Mouse (Mus musculus) stomach, embryonic 15.5 days (tissue): ENCODE data around the gene Rcor1. TPM values are rescaled to one million over a fixed set of nuclear protein-coding genes. Genes with fewer than 3 reads are reported as not detected.

Experiments
- ATAC-seq: fragments of 200-750 bp; cut with Nextera tagmentation; 2 replicates; pipeline ENCODE4 v1.8.0; 2017; ENCODE audit warnings: low read depth, moderate number of reproducible peaks, moderate TSS enrichment; ENCODE audit not compliant: insufficient read depth, low FRiP score
- H3K27ac ChIP-seq: fragments of 300-500 bp; sonication (generic); 2 replicates; pipeline ENCODE4 v1.5.1; 2015; ENCODE audit warnings: mild to moderate bottlenecking, inconsistent platforms
- H3K27me3 ChIP-seq: fragments of 300-500 bp; sonication (generic); replicated peaks from 2 replicates; pipeline ENCODE4 v1.6.1; 2015; ENCODE audit warnings: inconsistent platforms
- H3K36me3 ChIP-seq: fragments of 300-500 bp; sonication (generic); 2 replicates; pipeline ENCODE4 v1.6.1; 2015; ENCODE audit warnings: inconsistent platforms
- H3K4me1 ChIP-seq: fragments of 300-500 bp; sonication (generic); 2 replicates; pipeline ENCODE4 v1.6.1; 2015; ENCODE audit warnings: inconsistent platforms
- H3K4me2 ChIP-seq: fragments of 300-500 bp; sonication (generic); 2 replicates; pipeline ENCODE4 v1.6.1; 2015; ENCODE audit warnings: mild to moderate bottlenecking, inconsistent platforms
- H3K4me3 ChIP-seq: fragments of 300-500 bp; sonication (generic); replicated peaks from 2 replicates; pipeline ENCODE4 v1.5.1; 2015; ENCODE audit warnings: inconsistent platforms
- H3K9ac ChIP-seq: fragments of 300-500 bp; sonication (generic); 2 replicates; pipeline ENCODE4 v1.6.1; 2015; ENCODE audit warnings: inconsistent platforms
- H3K9me3 ChIP-seq: fragments of 300-500 bp; sonication (generic); 2 replicates; pipeline ENCODE4 v1.6.1; 2016; ENCODE audit warnings: inconsistent platforms
- WGBS: fragments of 180-500 bp; shearing (Covaris S2); methylation state at CpG from one replicate; pipeline ENCODE4 v1.1.7; 2015; 5-methylcytosine and 5-hydroxymethylcytosine counted together
- polyA plus RNA-seq: library from polyadenylated mRNA; unstranded; fragments of >200 nt; fragmentation: Nextera tagmentation; extraction: Ambion mirVana; gene quantifications from 2 replicates; pipeline ENCODE4 v1.2.1, GENCODE M21; 2015

Gene Rcor1
- polyA plus RNA-seq, 1 experiment from 2014 or later: 12.3 TPM

DNA sequence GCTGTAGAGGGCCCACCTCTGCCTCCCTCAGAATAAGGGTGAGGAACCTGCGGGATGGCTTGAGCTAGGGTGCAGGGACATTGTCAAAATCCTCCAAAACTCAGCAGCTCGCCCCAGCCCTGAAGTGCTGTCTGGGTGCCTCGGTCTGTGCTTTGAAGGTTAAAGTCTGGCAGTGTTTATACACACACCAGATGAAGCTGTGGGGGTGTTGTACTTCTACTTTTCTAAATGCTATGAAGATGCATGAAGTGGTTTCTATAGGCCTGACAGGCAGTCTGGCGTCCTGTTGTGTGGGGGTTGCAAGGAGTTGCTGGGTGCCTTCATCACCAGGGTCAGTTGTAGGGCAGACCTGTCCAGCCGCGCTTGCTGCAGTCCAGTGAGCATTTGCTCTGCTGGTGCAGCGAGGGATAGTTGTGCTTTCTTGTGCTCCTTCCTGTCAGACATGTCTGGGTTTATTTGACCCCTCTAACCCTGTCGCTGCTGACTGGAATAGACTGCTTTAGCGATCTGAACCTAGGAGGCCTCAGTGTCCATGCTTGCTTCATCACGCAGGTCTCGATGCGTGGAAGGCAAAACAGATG, 37.3 kb downstream of the Rcor1 start:
- no peak overlapping the region for H3K27ac ChIP-seq
- no peaks in the 10 kb centered on the region for H3K9me3 ChIP-seq
- H3K4me1 ChIP-seq: 0 out of 2 replicates have a peak, but pooled peaks cover 6% of the 10 kb centered on the region
- H3K9ac ChIP-seq: no peak overlapping the region
- no peaks in the 10 kb centered on the region for H3K27me3 ChIP-seq
- ATAC-seq: no peak
- H3K4me3 ChIP-seq: no peak overlapping the region
- H3K36me3 ChIP-seq: 0 out of 2 replicates have a peak, but pooled peaks cover 4% of the 10 kb centered on the region
- 42% methylated on average over 12 of the region's 12 CpGs for WGBS
- no peak overlapping the region for H3K4me2 ChIP-seq

DNA sequence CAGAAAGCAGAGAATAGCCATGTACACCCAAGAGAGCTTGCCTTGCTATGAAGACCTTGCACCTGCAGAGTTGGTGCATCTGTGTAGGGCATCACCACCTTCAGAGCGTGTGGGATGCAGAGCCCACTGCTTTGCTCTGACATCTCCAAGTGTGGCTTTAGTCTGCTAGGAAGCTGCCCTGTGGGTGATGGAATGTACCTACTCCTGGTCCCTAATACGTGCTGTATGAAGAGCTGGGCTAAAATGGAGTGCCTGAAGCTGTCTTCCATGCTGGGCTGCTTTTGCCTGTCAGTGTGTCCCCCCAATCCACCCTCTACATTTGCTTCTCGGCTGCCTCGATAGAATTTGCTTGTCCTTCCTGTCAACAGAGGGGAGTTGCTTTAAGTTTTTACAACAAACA, 46.4 kb downstream of the Rcor1 start:
- Histone ChIP-seq H3K4me1 (0 out of 2 replicates have a peak, but pooled peaks cover 4% of the 10 kb centered on the region), H3K4me2 (no peak overlapping the region), H3K27ac (no peak overlapping the region), H3K9me3 (no peaks in the 10 kb centered on the region), H3K27me3 (no peaks in the 10 kb centered on the region), H3K9ac (no peak overlapping the region), H3K36me3 (no peaks in the 10 kb centered on the region), H3K4me3 (no peak overlapping the region)
- no peak for ATAC-seq
- WGBS: 79% methylated on average over 4 of the region's 4 CpGs

DNA sequence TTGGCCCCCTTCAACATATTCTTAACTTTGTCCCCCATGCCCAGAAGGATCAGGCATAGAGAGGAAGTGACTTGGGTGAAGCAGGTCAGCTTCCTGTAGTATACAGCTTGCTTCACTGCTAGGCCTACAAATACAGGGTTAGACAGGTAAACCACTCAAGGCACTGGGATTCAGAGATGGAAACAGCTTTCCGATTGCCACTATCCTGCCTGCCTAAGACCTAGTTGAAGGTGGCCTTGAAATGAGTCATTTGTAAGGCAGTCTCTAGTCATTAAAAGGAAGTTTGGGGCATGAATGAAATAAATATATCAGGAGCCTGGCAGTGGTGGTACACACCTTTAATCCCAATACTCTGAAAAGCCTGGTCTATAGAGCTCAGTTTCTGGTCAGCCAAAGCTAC, 47.9 kb downstream of the Rcor1 start:
- no peak overlapping the region for H3K27ac ChIP-seq
- ATAC-seq: no peak
- no peaks in the 10 kb centered on the region for H3K9me3 ChIP-seq
- H3K27me3 ChIP-seq: no peaks in the 10 kb centered on the region
- H3K4me1 ChIP-seq: 0 out of 2 replicates have a peak, but pooled peaks cover 4% of the 10 kb centered on the region
- 88% methylated on average over 1 of the region's 1 CpGs for WGBS
- H3K36me3 ChIP-seq: no peaks in the 10 kb centered on the region
- no peak overlapping the region for H3K4me2 ChIP-seq
- H3K9ac ChIP-seq: no peak overlapping the region
- H3K4me3 ChIP-seq: no peak overlapping the region

DNA sequence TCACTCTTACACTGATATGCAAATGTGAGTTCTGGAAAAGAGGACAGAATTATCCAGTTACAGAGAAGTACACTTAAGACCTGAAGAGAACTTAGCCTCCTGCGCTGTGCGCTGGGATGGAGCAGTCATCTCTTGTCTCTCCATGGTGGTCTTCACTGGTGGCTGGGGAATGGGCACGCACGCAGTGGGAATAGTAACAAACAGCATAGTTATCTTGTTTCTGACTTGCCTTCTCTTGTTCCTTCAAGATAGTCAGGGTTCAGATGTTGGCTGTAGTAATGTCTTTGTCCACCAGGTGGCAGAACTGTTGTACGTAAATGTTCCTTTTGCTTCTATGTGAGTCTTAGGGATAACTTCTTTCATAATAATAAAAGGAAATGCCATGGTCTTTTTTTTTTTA, 49.0 kb downstream of the Rcor1 start:
- ATAC-seq: 0 out of 2 replicates have a peak, but pooled peaks have one; percentile 27
- Histone ChIP-seq H3K4me1 (0 out of 2 replicates have a peak, but pooled peaks cover 4% of the 10 kb centered on the region), H3K27me3 (no peaks in the 10 kb centered on the region), H3K9me3 (no peaks in the 10 kb centered on the region), H3K27ac (no peak overlapping the region), H3K36me3 (no peaks in the 10 kb centered on the region), H3K4me3 (no peak overlapping the region), H3K9ac (no peak overlapping the region), H3K4me2 (no peak overlapping the region)
- WGBS: 27% methylated on average over 5 of the region's 5 CpGs

DNA sequence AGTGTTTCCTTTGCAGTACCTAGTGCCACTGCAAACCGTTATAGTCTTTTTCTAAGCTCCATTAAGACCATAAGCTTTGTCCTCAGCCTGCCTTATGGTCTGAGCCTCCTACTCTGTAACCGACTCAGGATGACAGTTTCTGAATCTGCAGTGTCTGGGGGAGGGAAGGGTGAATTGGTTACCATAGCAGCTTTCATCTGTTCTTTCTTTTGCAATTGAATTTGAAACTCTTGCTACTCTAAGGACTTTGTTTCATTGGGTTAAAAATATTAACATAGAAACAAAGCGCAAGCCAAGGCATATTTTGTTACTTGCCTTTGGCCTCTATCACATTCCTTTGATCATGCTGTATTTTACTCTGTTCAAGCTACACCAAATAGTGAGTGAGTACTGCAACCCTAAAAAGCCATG, 49.6 kb downstream of the Rcor1 start:
- H3K9me3 ChIP-seq: no peaks in the 10 kb centered on the region
- no peak overlapping the region for H3K4me3 ChIP-seq
- no peak overlapping the region for H3K27ac ChIP-seq
- peaks cover 4% of the 10 kb centered on the region; the same call in 1 of the 2 replicates for H3K36me3 ChIP-seq
- H3K27me3 ChIP-seq: no peaks in the 10 kb centered on the region
- ATAC-seq: no peak
- WGBS: 70% methylated on average over 3 of the region's 3 CpGs
- 0 out of 2 replicates have a peak, but pooled peaks cover 4% of the 10 kb centered on the region for H3K4me1 ChIP-seq
- H3K9ac ChIP-seq: no peak overlapping the region
- no peak overlapping the region for H3K4me2 ChIP-seq

DNA sequence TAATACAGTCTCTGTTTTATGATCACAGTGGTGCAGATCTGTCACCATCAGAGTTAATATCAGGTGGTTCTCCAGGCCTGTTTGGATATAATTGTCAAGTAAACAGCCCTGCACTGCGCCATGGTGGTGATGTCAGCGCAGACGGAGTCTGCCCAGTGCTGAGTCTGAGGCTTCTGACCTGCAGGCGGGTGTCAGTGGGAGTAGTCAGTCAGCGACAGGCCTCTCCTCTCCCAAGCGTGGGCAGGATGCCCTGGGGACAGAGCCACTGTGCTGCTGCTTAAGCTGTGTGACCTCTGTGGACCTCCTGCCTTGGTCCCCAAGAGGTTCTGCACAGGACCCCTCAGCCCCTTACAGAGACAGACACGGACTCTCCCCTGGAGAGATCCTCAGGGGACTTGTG, 50.0 kb downstream of the Rcor1 start:
- Histone ChIP-seq H3K27me3 (no peaks in the 10 kb centered on the region), H3K36me3 (peaks cover 4% of the 10 kb centered on the region; the same call in 1 of the 2 replicates), H3K4me2 (no peak overlapping the region), H3K9me3 (no peaks in the 10 kb centered on the region), H3K4me3 (no peak overlapping the region), H3K9ac (no peak overlapping the region), H3K4me1 (0 out of 2 replicates have a peak, but pooled peaks cover 4% of the 10 kb centered on the region), H3K27ac (no peak overlapping the region)
- ATAC-seq: 0 out of 2 replicates have a peak, but pooled peaks have one; percentile 22
- 75% methylated on average over 7 of the region's 7 CpGs for WGBS

DNA sequence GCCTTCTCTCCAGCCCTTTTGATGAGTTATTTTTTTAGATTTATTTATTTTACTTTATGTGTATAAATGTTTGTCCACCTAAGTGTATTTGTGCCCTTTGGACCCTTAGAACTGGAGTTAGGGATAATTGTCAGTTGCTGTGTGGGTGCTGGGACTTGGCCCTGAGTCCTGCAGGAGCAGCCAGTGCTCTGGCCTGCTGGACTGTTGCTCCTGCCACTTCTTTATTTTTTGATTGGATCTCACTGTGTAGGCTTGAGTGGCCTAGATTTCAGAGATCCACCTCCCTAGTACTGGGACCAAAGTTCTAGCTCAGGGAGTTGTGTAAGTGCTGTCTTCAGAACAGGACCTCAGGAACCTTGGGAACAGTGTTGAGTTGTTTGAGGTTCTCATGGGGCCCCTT, 51.6 kb downstream of the Rcor1 start:
- Histone ChIP-seq H3K36me3 (peaks cover 4% of the 10 kb centered on the region; the same call in 1 of the 2 replicates), H3K4me2 (no peak overlapping the region), H3K27me3 (no peaks in the 10 kb centered on the region), H3K9ac (no peak overlapping the region), H3K27ac (no peak overlapping the region), H3K4me3 (no peak overlapping the region), H3K9me3 (no peaks in the 10 kb centered on the region), H3K4me1 (0 out of 2 replicates have a peak, but pooled peaks cover 4% of the 10 kb centered on the region)
- ATAC-seq: no peak

DNA sequence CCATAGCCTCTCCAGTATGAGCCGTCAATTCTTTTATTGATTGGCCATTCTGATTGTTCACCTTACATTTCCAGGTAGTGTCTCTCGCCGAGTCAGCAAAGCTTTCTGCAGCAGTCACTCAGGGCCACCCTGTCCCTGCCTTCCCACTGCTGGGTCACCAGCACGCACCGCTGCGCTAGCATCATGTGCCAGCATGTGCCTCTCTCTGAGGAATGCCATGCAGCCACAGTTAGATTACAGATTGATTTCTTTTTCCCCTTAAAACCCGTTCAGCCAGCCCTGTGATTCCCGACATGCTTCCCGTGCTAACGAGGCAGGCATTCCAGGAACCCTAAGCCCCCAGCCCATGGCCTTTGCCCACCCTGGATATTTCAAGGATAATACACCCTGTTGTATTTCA, 52.8 kb downstream of the Rcor1 start:
- WGBS: 85% methylated on average over 10 of the region's 10 CpGs
- Histone ChIP-seq H3K27me3 (no peaks in the 10 kb centered on the region), H3K4me1 (0 out of 2 replicates have a peak, but pooled peaks cover 4% of the 10 kb centered on the region), H3K4me2 (no peak overlapping the region), H3K9ac (no peak overlapping the region), H3K27ac (no peak overlapping the region), H3K9me3 (no peaks in the 10 kb centered on the region), H3K4me3 (no peak overlapping the region), H3K36me3 (peaks cover 4% of the 10 kb centered on the region; the same call in 1 of the 2 replicates)
- ATAC-seq: no peak

DNA sequence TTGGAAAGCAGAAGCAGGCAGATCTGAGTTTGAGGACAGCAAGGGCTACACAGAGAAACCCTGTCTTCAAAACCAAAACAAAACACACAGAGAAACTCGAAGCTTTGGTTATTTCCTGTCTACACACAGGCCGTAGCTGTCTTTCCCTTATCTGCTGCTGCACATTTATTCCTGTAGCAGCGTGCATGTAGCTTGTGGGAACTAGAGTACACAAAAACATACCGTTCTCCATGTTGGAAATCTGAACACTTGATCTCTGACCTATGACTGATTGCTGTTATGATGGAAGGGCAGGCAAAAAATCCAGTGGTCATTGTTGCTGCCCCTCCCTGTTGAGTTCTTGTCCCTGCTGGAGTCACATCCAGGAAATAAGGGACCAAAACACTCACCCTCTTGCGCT, 54.9 kb downstream of the Rcor1 start:
- no peak overlapping the region for H3K4me3 ChIP-seq
- no peak overlapping the region for H3K4me2 ChIP-seq
- 50% methylated on average over 5 of the region's 5 CpGs for WGBS
- ATAC-seq: no peak
- no peaks in the 10 kb centered on the region for H3K9me3 ChIP-seq
- 0 out of 2 replicates have a peak, but pooled peaks cover 2% of the 10 kb centered on the region for H3K4me1 ChIP-seq
- H3K27me3 ChIP-seq: no peaks in the 10 kb centered on the region
- H3K9ac ChIP-seq: no peak overlapping the region
- H3K27ac ChIP-seq: peak overlapping the region; percentile 28; the same call in 1 of the 2 replicates
- H3K36me3 ChIP-seq: peaks cover 4% of the 10 kb centered on the region; the same call in 1 of the 2 replicates

DNA sequence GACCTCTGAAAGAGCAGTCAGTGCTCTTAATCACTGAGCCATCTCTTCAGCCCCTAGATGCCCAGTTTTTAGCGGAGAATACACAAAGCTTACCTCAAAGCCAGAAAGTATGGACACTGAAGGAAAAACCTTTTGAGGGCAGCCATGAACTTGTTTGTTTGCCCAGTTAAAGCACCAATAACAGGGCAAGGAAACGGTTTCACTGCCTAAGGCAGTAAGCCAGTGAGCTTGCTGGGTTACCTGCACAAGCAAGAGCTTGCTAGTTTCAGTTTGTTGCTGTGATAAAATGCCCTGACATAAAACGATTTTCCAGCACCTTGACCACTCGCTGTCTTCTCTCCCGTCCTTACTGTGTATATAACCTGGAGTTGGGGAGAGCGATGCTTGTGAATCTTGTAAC, 55.9 kb downstream of the Rcor1 start:
- Histone ChIP-seq H3K9me3 (no peaks in the 10 kb centered on the region), H3K27me3 (no peaks in the 10 kb centered on the region), H3K36me3 (peaks cover 4% of the 10 kb centered on the region; the same call in 1 of the 2 replicates), H3K4me3 (no peak overlapping the region), H3K4me1 (no peaks in the 10 kb centered on the region), H3K4me2 (no peak overlapping the region), H3K27ac (no peak overlapping the region), H3K9ac (no peak overlapping the region)
- 87% methylated on average over 6 of the region's 6 CpGs for WGBS
- no peak for ATAC-seq

DNA sequence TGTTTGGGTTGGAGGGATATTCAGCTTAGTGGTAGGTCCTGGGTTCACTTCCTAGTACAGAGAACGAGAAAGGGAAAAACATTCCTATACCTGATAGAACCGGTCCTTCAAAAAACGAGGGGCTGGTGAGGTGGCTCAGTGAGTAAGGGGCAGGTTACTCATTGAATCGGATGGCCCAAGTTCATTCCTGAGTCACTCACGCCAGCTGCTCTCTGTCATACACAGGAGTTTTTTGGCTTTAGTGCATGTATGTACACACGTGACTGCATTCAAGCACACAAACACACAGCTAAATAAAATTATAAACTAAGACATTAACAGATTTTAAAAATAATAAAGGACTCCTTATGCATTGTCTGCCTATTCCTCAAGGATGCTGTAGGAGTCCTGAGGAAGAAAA, 57.1 kb downstream of the Rcor1 start:
- H3K9ac ChIP-seq: no peak overlapping the region
- H3K27me3 ChIP-seq: no peaks in the 10 kb centered on the region
- WGBS: 81% methylated on average over 6 of the region's 6 CpGs
- ATAC-seq: no peak
- no peaks in the 10 kb centered on the region for H3K4me1 ChIP-seq
- H3K9me3 ChIP-seq: no peaks in the 10 kb centered on the region
- no peak overlapping the region for H3K4me3 ChIP-seq
- H3K4me2 ChIP-seq: no peak overlapping the region
- H3K36me3 ChIP-seq: peaks cover 7% of the 10 kb centered on the region; the same call in 1 of the 2 replicates
- no peak overlapping the region for H3K27ac ChIP-seq

DNA sequence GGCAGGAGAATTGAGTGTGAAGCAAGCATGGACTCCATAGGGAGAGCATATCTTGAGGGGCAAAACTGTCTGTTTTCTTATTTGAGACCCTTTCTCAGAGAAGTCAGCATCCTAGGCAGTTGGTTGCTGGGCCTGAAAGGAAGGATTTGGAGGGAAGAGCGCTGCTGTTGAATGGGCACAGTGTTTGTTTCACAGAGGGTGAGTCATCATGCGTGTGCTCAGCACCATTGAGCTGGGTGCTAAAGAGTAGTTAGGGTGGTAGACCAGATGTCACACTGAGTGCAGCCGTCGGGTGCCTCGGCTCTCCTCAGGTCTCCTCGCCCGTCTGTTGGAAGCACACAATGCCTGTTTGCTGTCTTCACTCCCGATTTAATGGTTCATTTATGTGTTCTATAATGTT, 57.9 kb downstream of the Rcor1 start:
- H3K27ac ChIP-seq: no peak overlapping the region
- no peak overlapping the region for H3K4me3 ChIP-seq
- H3K27me3 ChIP-seq: no peaks in the 10 kb centered on the region
- H3K4me1 ChIP-seq: no peaks in the 10 kb centered on the region
- H3K4me2 ChIP-seq: no peak overlapping the region
- whole genome bisulfite sequencing: 95% methylated on average over 8 of the region's 8 CpGs
- no peak for ATAC-seq
- H3K36me3 ChIP-seq: peaks cover 7% of the 10 kb centered on the region; the same call in 1 of the 2 replicates
- no peak overlapping the region for H3K9ac ChIP-seq
- H3K9me3 ChIP-seq: no peaks in the 10 kb centered on the region
